Mouse (Mus musculus) thymus, postnatal 4 days (tissue): Measurements from ENCODE around the gene Knstrn.

Experiments used
- DNase-seq: peaks from one replicate; pipeline ENCODE4 v3.0.0; 2021

Gene Knstrn

GRCm38 (mm10) chr2:118902051-118903025 lies 88.5 kb downstream of the Knstrn start:
- no peak for DNase-seq

GRCm38 (mm10) chr2:118903333-118903741 lies 89.5 kb downstream of the Knstrn start:
- no peak for DNase-seq
